Mouse (Mus musculus): ENCODE data around the gene Itsn1.

GRCm38 (mm10) chr16:91896426-91896830 is 167.3 kb downstream of the Itsn1 start:
- no peak for TF ChIP-seq CTCF (IDR thresholded peaks at IDR 0.05; ENCODE audit: insufficient read depth, low read depth, low read length)
- TF ChIP-seq POLR2A (IDR thresholded peaks at IDR 0.05; ENCODE audit: insufficient read depth, low read depth, low read length) = no peak
